Mouse (Mus musculus) cortical plate, adult 2 months (tissue): ENCODE data around the gene Rap1gap.

Experiments
- CTCF ChIP-seq: fragments of 200-500 bp; IDR thresholded peaks from 2 replicates; pipeline ENCODE4 v1.5.1; 2011; ENCODE audit warnings: mild to moderate bottlenecking, control low read depth, low read length; ENCODE audit not compliant: insufficient read depth; ENCODE audit errors: extremely low read depth
- POLR2A ChIP-seq: fragments of 200-500 bp; IDR thresholded peaks from 2 replicates; pipeline ENCODE4 v1.6.1; 2011; ENCODE audit warnings: mild to moderate bottlenecking, low read length, control low read depth; ENCODE audit not compliant: insufficient read depth; ENCODE audit errors: extremely low read depth

DNA sequence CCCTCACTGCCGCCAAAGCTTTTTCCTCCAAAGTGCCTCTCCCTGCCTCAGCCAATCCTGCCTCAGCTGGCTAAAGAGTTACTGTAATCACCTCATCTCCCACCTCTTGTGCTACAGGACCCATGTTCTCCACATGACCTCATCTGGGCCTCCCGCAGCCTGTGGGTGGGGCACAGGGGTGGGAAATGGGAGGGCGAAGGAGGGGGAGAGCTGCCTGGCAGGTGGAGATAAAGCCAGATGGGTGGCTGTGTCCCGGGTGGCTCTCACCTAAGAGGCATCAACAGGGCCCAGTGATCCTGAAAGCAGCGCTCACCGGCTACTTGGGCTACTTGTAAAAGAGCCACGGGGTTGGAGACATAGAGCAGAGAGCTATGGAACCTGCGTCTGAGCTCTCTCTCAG lies 86.8 kb downstream of the Rap1gap start:
- TF ChIP-seq CTCF (no peak), POLR2A (no peak)
